Mouse (Mus musculus) stomach, postnatal 0 days (tissue): ENCODE results near the gene Ak8.

Experiments
- CTCF ChIP-seq: IDR thresholded peaks from 2 replicates; pipeline ENCODE4 v1.5.1; 2016; ENCODE audit warnings: antibody characterized with exemption, low read depth, mild to moderate bottlenecking, moderate library complexity
- EP300 ChIP-seq: optimal IDR thresholded peaks from 2 replicates; pipeline ENCODE3; 2016; ENCODE audit warnings: antibody characterized with exemption

- no peak for TF ChIP-seq CTCF
- no peak for TF ChIP-seq EP300
Observed at GRCm38 (mm10) chr2:28723912-28724311, 23.9 kb downstream of the Ak8 start.
